ENCODE assay signal across 22 mouse cellular contexts in the genomic region with DNA sequence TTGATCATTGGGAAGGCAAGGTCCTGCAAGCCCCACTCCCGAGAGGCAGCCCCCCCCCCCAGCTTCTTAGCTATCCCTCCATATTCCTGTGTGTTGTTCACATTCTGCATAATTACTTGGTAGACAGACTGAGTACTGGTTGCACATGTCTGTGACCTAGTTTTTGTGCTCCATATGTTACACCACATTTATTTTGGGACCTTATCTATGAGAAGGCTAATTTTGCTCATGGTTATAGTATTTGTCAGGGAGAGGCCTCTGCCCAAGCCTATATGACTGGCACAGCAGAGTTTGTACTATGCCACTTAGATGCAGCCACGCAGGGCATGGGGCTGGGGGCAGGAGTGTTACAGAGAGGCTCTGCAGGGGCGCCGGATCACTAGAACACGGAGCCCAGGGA.
A peak's percentile ranks its signal among the peaks of the same experiment; 100 is the strongest.
DNase-seq lines count a peak whose midpoint lies in the region; ATAC-seq and TF ChIP-seq lines count a peak whose summit lies in the region.
"Had no signal": no experiment of that assay in that cellular context is flagged by ENCODE, and none has a peak within 500 bp of the region (broad histone marks: within the 10 kb centered on the region; RNA-seq: fewer than 3 reads in every experiment).

No protein-coding gene starts in this region.

- no peak overlapping the region for H3K4me2 ChIP-seq in forebrain, postnatal 0 days (ENCODE audit: low read depth)
- no peak overlapping the region for H3K4me2 ChIP-seq in forebrain, embryonic 13.5 days
- H3K4me2 ChIP-seq in heart, embryonic 16.5 days (ENCODE audit: low read depth, low read length), result no peak overlapping the region
- no peak overlapping the region for H3K4me2 ChIP-seq in intestine, postnatal 0 days (replicated peaks; ENCODE audit: low read depth)
- H3K4me2 ChIP-seq: embryonic facial prominence, embryonic 13.5 days; forebrain, embryonic 12.5 days; hindbrain, embryonic 15.5 days had no signal

- no peak overlapping the region for H3K9ac ChIP-seq in forebrain, postnatal 0 days
- no peak overlapping the region for H3K9ac ChIP-seq in forebrain, embryonic 13.5 days
- H3K9ac ChIP-seq in heart, embryonic 16.5 days (ENCODE audit: low read length), result no peak overlapping the region; the same call in 1 of the 2 replicates
- no peak overlapping the region for H3K9ac ChIP-seq in intestine, postnatal 0 days (ENCODE audit: low read depth, low read length)
- H3K9ac ChIP-seq: embryonic facial prominence, embryonic 13.5 days; forebrain, embryonic 12.5 days; hindbrain, embryonic 15.5 days had no signal

- H3K4me3 ChIP-seq in forebrain, postnatal 0 days (ENCODE audit: low read depth, low read length), result no peak overlapping the region
- no peak overlapping the region for H3K4me3 ChIP-seq in forebrain, embryonic 13.5 days
- no peak overlapping the region for H3K4me3 ChIP-seq in heart, embryonic 16.5 days (ENCODE audit: low read length)
- no peak overlapping the region for H3K4me3 ChIP-seq in layer of hippocampus, adult 2 months
- H3K4me3 ChIP-seq in intestine, postnatal 0 days (ENCODE audit: low read depth, low read length), result no peak overlapping the region
- H3K4me3 ChIP-seq: embryonic facial prominence, embryonic 13.5 days; forebrain, embryonic 12.5 days; heart, adult 2 months; hindbrain, embryonic 15.5 days had no signal

- 0 out of 2 replicates have a peak, but pooled peaks have one; percentile 16 for ATAC-seq in forebrain, postnatal 0 days
- ATAC-seq in forebrain, embryonic 13.5 days, result no peak
- no peak for ATAC-seq in heart, embryonic 16.5 days (replicated peaks; ENCODE audit: extremely low read depth, insufficient read depth, low FRiP score)
- ATAC-seq in intestine, postnatal 0 days, result no peak
- ATAC-seq: activated CD4-positive, CD25-positive, alpha-beta regulatory T cell, adult 4 months; inflammation-experienced regulatory T-cells, adult 6 months; Patski had no signal

- no peaks in the 10 kb centered on the region for H3K36me3 ChIP-seq in forebrain, postnatal 0 days (ENCODE audit: insufficient read depth)
- H3K36me3 ChIP-seq in forebrain, embryonic 13.5 days (ENCODE audit: poor library complexity, severe bottlenecking), result no peaks in the 10 kb centered on the region
- H3K36me3 ChIP-seq in heart, embryonic 16.5 days (ENCODE audit: control insufficient read depth, insufficient read depth), result no peaks in the 10 kb centered on the region
- H3K36me3 ChIP-seq in intestine, postnatal 0 days (ENCODE audit: control insufficient read depth, insufficient read depth), result no peaks in the 10 kb centered on the region
- H3K36me3 ChIP-seq: embryonic facial prominence, embryonic 13.5 days; forebrain, embryonic 12.5 days; hindbrain, embryonic 15.5 days had no signal

- no peak for DNase-seq in forebrain, postnatal 0 days
- no peak for DNase-seq in heart, adult 9 months (ENCODE audit: low spot score in 2 of 2)
- no peak for DNase-seq in layer of hippocampus, adult 2 months (ENCODE audit: low spot score in 2 of 2)
- no peak for DNase-seq in layer of hippocampus, adult 9-11 months
- DNase-seq: adrenal gland, postnatal 14 days; cerebellum, adult 8-10 months; cerebellum, postnatal 36 days; gastrocnemius, postnatal 10 days; heart, adult 2 months; heart, postnatal 36 days; kidney, adult 11 months; kidney, adult 9 months had no signal

- WGBS in forebrain, postnatal 0 days, result 75% methylated on average over 5 of the region's 5 CpGs
- WGBS in forebrain, embryonic 13.5 days, result 91% methylated on average over 5 of the region's 5 CpGs
- 76% methylated on average over 5 of the region's 5 CpGs for WGBS in heart, embryonic 16.5 days
- WGBS in intestine, postnatal 0 days, result 84% methylated on average over 5 of the region's 5 CpGs

- H3K27ac ChIP-seq in forebrain, postnatal 0 days (ENCODE audit: low read depth, low read length), result no peak overlapping the region
- no peak overlapping the region for H3K27ac ChIP-seq in forebrain, embryonic 13.5 days
- peak overlapping the region; percentile 9; the same call in 1 of the 2 replicates for H3K27ac ChIP-seq in heart, embryonic 16.5 days (ENCODE audit: low read length)
- H3K27ac ChIP-seq in layer of hippocampus, adult 2 months, result peak overlapping the region; percentile 28; the same call in 1 of the 2 replicates
- H3K27ac ChIP-seq in intestine, postnatal 0 days (ENCODE audit: low read depth, low read length), result no peak overlapping the region
- H3K27ac ChIP-seq: embryonic facial prominence, embryonic 13.5 days; forebrain, embryonic 12.5 days; heart, adult 2 months had no signal

- peaks cover 19% of the 10 kb centered on the region; the same call in 1 of the 2 replicates for H3K4me1 ChIP-seq in forebrain, postnatal 0 days (ENCODE audit: insufficient read depth)
- H3K4me1 ChIP-seq in forebrain, embryonic 13.5 days, result peaks cover 39% of the 10 kb centered on the region
- H3K4me1 ChIP-seq in heart, embryonic 16.5 days (ENCODE audit: control insufficient read depth, insufficient read depth, low read length), result peaks cover 67% of the 10 kb centered on the region
- no peaks in the 10 kb centered on the region; the same call in 1 of the 2 replicates for H3K4me1 ChIP-seq in intestine, postnatal 0 days (replicated peaks; ENCODE audit: control insufficient read depth, insufficient read depth, low read length)

- no peaks in the 10 kb centered on the region for H3K9me3 ChIP-seq in forebrain, postnatal 0 days (ENCODE audit: low read length)
- H3K9me3 ChIP-seq in forebrain, embryonic 13.5 days (replicated peaks), result no peaks in the 10 kb centered on the region
- no peaks in the 10 kb centered on the region for H3K9me3 ChIP-seq in heart, embryonic 16.5 days (replicated peaks; ENCODE audit: control insufficient read depth, low read length)
- H3K9me3 ChIP-seq in intestine, postnatal 0 days (ENCODE audit: control insufficient read depth), result no peaks in the 10 kb centered on the region
- H3K9me3 ChIP-seq: embryonic facial prominence, embryonic 13.5 days; forebrain, embryonic 12.5 days; hindbrain, embryonic 15.5 days had no signal

- no peak for TF ChIP-seq CTCF in forebrain, postnatal 0 days (IDR thresholded peaks at IDR 0.05; ENCODE audit: low read depth)
- no peak for TF ChIP-seq CTCF in layer of hippocampus, adult 2 months (conservative IDR thresholded peaks at IDR 0.05)
- TF ChIP-seq CTCF in intestine, postnatal 0 days (IDR thresholded peaks at IDR 0.05; ENCODE audit: low read depth), result no peak

- no peaks in the 10 kb centered on the region for H3K27me3 ChIP-seq in forebrain, postnatal 0 days (ENCODE audit: insufficient read depth, low read length)
- no peaks in the 10 kb centered on the region for H3K27me3 ChIP-seq in forebrain, embryonic 13.5 days
- no peaks in the 10 kb centered on the region for H3K27me3 ChIP-seq in heart, embryonic 16.5 days (ENCODE audit: control insufficient read depth, insufficient read depth, low read length)
- H3K27me3 ChIP-seq in intestine, postnatal 0 days (replicated peaks; ENCODE audit: control insufficient read depth, insufficient read depth, low read length), result no peaks in the 10 kb centered on the region
- H3K27me3 ChIP-seq: CH12.LX; embryonic facial prominence, embryonic 13.5 days; forebrain, embryonic 12.5 days; hindbrain, embryonic 15.5 days; Patski had no signal

Comparison
In these comparisons a context has a peak if more than half of its experiments do, and no peak if none do; other contexts are left out.
1. H3K27ac ChIP-seq: peak in heart, embryonic 16.5 days (single experiment) and layer of hippocampus, adult 2 months (single experiment); none in forebrain, postnatal 0 days (single experiment), forebrain, embryonic 13.5 days (single experiment) and intestine, postnatal 0 days (single experiment).